Mouse (Mus musculus) liver, embryonic 13.5 days (tissue): ENCODE data around the gene Olfr1136. TPM values are rescaled to one million over a fixed set of nuclear protein-coding genes. Genes with fewer than 3 reads are reported as not detected.

Experiments
- ATAC-seq: fragments of 200-750 bp; cut with Nextera tagmentation; 2 replicates; pipeline ENCODE4 v1.8.0; 2017; ENCODE audit warnings: low read depth, mild to moderate bottlenecking, moderate number of reproducible peaks, moderate library complexity
- DNase-seq: peaks from one replicate; pipeline ENCODE4 v3.0.0; 2022
- H3K27ac ChIP-seq: fragments of 300-500 bp; sonication (generic); 2 replicates; pipeline ENCODE4 v1.5.1; 2015; ENCODE audit warnings: moderate library complexity, mild to moderate bottlenecking, inconsistent platforms
- H3K27me3 ChIP-seq: fragments of 300-500 bp; sonication (generic); 2 replicates; pipeline ENCODE4 v1.6.1; 2015; ENCODE audit warnings: mild to moderate bottlenecking, inconsistent platforms
- H3K36me3 ChIP-seq: fragments of 300-500 bp; sonication (generic); 2 replicates; pipeline ENCODE4 v1.6.1; 2015; ENCODE audit warnings: mild to moderate bottlenecking, inconsistent platforms
- H3K4me1 ChIP-seq: fragments of 300-500 bp; sonication (generic); replicated peaks from 2 replicates; pipeline ENCODE4 v1.6.1; 2015; ENCODE audit warnings: inconsistent platforms
- H3K4me2 ChIP-seq: fragments of 300-500 bp; sonication (generic); 2 replicates; pipeline ENCODE4 v1.6.1; 2015; ENCODE audit warnings: inconsistent platforms, mild to moderate bottlenecking, moderate library complexity
- H3K4me3 ChIP-seq: fragments of 300-500 bp; sonication (generic); replicated peaks from 2 replicates; pipeline ENCODE4 v1.5.1; 2015; ENCODE audit warnings: mild to moderate bottlenecking, inconsistent platforms
- H3K9ac ChIP-seq: fragments of 300-500 bp; sonication (generic); 2 replicates; pipeline ENCODE4 v1.6.1; 2015; ENCODE audit warnings: mild to moderate bottlenecking, inconsistent platforms
- H3K9me3 ChIP-seq: fragments of 300-500 bp; sonication (generic); replicated peaks from 2 replicates; pipeline ENCODE4 v1.6.1; 2016; ENCODE audit warnings: inconsistent platforms
- WGBS: fragments of 180-500 bp; shearing (Covaris S2); methylation state at CpG from one replicate; pipeline ENCODE4 v1.1.7; 2015; ENCODE audit not compliant: insufficient replicate concordance; 5-methylcytosine and 5-hydroxymethylcytosine counted together
- polyA plus RNA-seq: library from polyadenylated mRNA; unstranded; fragments of >200 nt; fragmentation: Nextera tagmentation; extraction: Ambion mirVana; gene quantifications from 2 replicates; pipeline ENCODE4 v1.2.1, GENCODE M21; 2015

The Olfr1136 gene
- polyA plus RNA-seq = not detected in 2 replicates

- no peaks in the 10 kb centered on the region for H3K4me1 ChIP-seq
- no peak within 1 kb of the TSS for H3K9ac ChIP-seq
- no peak within 1 kb of the TSS for H3K4me3 ChIP-seq
- H3K36me3 ChIP-seq = no peaks in the 10 kb centered on the region
- no peak for DNase-seq
- H3K27me3 ChIP-seq = no peaks in the 10 kb centered on the region
- no peaks in the 10 kb centered on the region for H3K9me3 ChIP-seq
- ATAC-seq = no peak
- no peak within 1 kb of the TSS for H3K4me2 ChIP-seq
- no peak within 1 kb of the TSS for H3K27ac ChIP-seq
Measured at GRCm38 (mm10) chr2:87693847-87694246, at the start of gene Olfr1136. Olfr1136 (minus strand) TSS chr2:87693947.

GRCm38 (mm10) chr2:87743452-87743851 lies 49.7 kb upstream of the Olfr1136 start, which contains the start of gene Olfr1140:
Olfr1140 (plus strand) TSS chr2:87743752.
- no peak within 1 kb of the TSS for H3K9ac ChIP-seq

GRCm38 (mm10) chr2:87739878-87740277 lies 46.1 kb upstream of the Olfr1136 start, which contains the start of gene Olfr1138:
Olfr1138 (minus strand) TSS chr2:87739978.
- Histone ChIP-seq H3K27ac (no peak within 1 kb of the TSS), H3K9me3 (no peaks in the 10 kb centered on the region), H3K36me3 (no peaks in the 10 kb centered on the region), H3K4me3 (no peak within 1 kb of the TSS), H3K4me1 (no peaks in the 10 kb centered on the region), H3K9ac (no peak within 1 kb of the TSS), H3K4me2 (no peak within 1 kb of the TSS), H3K27me3 (no peaks in the 10 kb centered on the region)
- WGBS = 60% methylated on average over 1 of the region's 1 CpGs
- ATAC-seq (no peak), DNase-seq (no peak)

More at GRCm38 (mm10) chr2:87743452-87743851, 49.7 kb upstream of the Olfr1136 start, which contains the start of gene Olfr1140:
- WGBS = 55% methylated on average over 3 of the region's 3 CpGs
- H3K4me1 ChIP-seq = no peaks in the 10 kb centered on the region
- H3K27me3 ChIP-seq = no peaks in the 10 kb centered on the region
- H3K27ac ChIP-seq = no peak within 1 kb of the TSS
- no peak within 1 kb of the TSS for H3K4me2 ChIP-seq
- ATAC-seq (no peak), DNase-seq (no peak)
- H3K36me3 ChIP-seq = no peaks in the 10 kb centered on the region
- no peaks in the 10 kb centered on the region for H3K9me3 ChIP-seq
- H3K4me3 ChIP-seq = no peak within 1 kb of the TSS

GRCm38 (mm10) chr2:87713079-87713478 lies 19.3 kb upstream of the Olfr1136 start, which contains the start of gene Olfr1137:
Olfr1137 (minus strand) TSS chr2:87713179.
- no peak within 1 kb of the TSS for H3K4me3 ChIP-seq
- H3K27ac ChIP-seq = no peak within 1 kb of the TSS
- H3K9ac ChIP-seq = no peak within 1 kb of the TSS
- ATAC-seq = no peak
- no peaks in the 10 kb centered on the region for H3K27me3 ChIP-seq
- no peaks in the 10 kb centered on the region for H3K4me1 ChIP-seq
- DNase-seq = no peak
- no peak within 1 kb of the TSS for H3K4me2 ChIP-seq
- no peaks in the 10 kb centered on the region for H3K9me3 ChIP-seq
- H3K36me3 ChIP-seq = no peaks in the 10 kb centered on the region

GRCm38 (mm10) chr2:87673564-87673963 lies 20.2 kb downstream of the Olfr1136 start, which contains the start of gene Olfr1135:
Olfr1135 (minus strand) TSS chr2:87673664.
- ATAC-seq (no peak), DNase-seq (no peak)
- Histone ChIP-seq H3K36me3 (no peaks in the 10 kb centered on the region), H3K9me3 (no peaks in the 10 kb centered on the region), H3K27me3 (no peaks in the 10 kb centered on the region), H3K9ac (no peak within 1 kb of the TSS), H3K4me3 (no peak within 1 kb of the TSS), H3K4me2 (no peak within 1 kb of the TSS), H3K4me1 (no peaks in the 10 kb centered on the region), H3K27ac (no peak within 1 kb of the TSS)
- 4% methylated on average over 1 of the region's 1 CpGs for WGBS

GRCm38 (mm10) chr2:87658360-87658759 lies 35.4 kb downstream of the Olfr1136 start, which contains the start of gene Olfr1134:
Olfr1134 (minus strand) TSS chr2:87658460.
- H3K27ac ChIP-seq = no peak within 1 kb of the TSS
- no peaks in the 10 kb centered on the region for H3K27me3 ChIP-seq
- no peak within 1 kb of the TSS for H3K4me2 ChIP-seq
- no peak for ATAC-seq
- no peak within 1 kb of the TSS for H3K4me3 ChIP-seq
- H3K36me3 ChIP-seq = no peaks in the 10 kb centered on the region
- no peak within 1 kb of the TSS for H3K9ac ChIP-seq
- H3K9me3 ChIP-seq = peaks cover 2% of the 10 kb centered on the region; the same call in 1 of the 2 replicates
- WGBS = 65% methylated on average over 2 of the region's 2 CpGs
- no peaks in the 10 kb centered on the region for H3K4me1 ChIP-seq
- DNase-seq = no peak

GRCm38 (mm10) chr2:87647274-87647673 lies 46.5 kb downstream of the Olfr1136 start, which contains the start of gene Olfr1133:
Olfr1133 (minus strand) TSS chr2:87647374.
- Histone ChIP-seq H3K9ac (no peak within 1 kb of the TSS), H3K4me2 (no peak within 1 kb of the TSS), H3K9me3 (no peaks in the 10 kb centered on the region), H3K27me3 (no peaks in the 10 kb centered on the region), H3K27ac (no peak within 1 kb of the TSS), H3K4me1 (no peaks in the 10 kb centered on the region), H3K36me3 (no peaks in the 10 kb centered on the region), H3K4me3 (no peak within 1 kb of the TSS)
- no peak for DNase-seq
- ATAC-seq = no peak

Other genes starting within 250 kb of the Olfr1136 start
- gene Olfr1126, start 240.0 kb downstream of the Olfr1136 start, polyA plus RNA-seq = not detected in 2 replicates
- not detected in 2 replicates for gene Pramel7, start 196.9 kb downstream of the Olfr1136 start, polyA plus RNA-seq
- not detected in 2 replicates for gene Pramel6, start 187.4 kb downstream of the Olfr1136 start, polyA plus RNA-seq
- not detected in 2 replicates for gene Olfr153, start 162.2 kb downstream of the Olfr1136 start, polyA plus RNA-seq
- not detected in 2 replicates for gene Olfr1128, start 148.4 kb downstream of the Olfr1136 start, polyA plus RNA-seq
- gene Olfr1129, start 120.0 kb downstream of the Olfr1136 start, polyA plus RNA-seq = not detected in 2 replicates
- not detected in 2 replicates for gene Olfr1130, start 87.7 kb downstream of the Olfr1136 start, polyA plus RNA-seq
- not detected in 2 replicates for gene Olfr1131, start 66.8 kb downstream of the Olfr1136 start, polyA plus RNA-seq
- gene Olfr1132, start 56.4 kb downstream of the Olfr1136 start, polyA plus RNA-seq = not detected in 2 replicates
- not detected in 2 replicates for gene Olfr1133, start 46.6 kb downstream of the Olfr1136 start, polyA plus RNA-seq
- not detected in 2 replicates for gene Olfr1134, start 35.5 kb downstream of the Olfr1136 start, polyA plus RNA-seq
- gene Olfr1135, start 20.3 kb downstream of the Olfr1136 start, polyA plus RNA-seq = not detected in 2 replicates
- gene Olfr1137, start 19.2 kb upstream of the Olfr1136 start, polyA plus RNA-seq = not detected in 2 replicates
- gene Olfr1138, start 46.0 kb upstream of the Olfr1136 start, polyA plus RNA-seq = not detected in 2 replicates
- gene Olfr1140, start 49.8 kb upstream of the Olfr1136 start, polyA plus RNA-seq = not detected in 2 replicates
- gene Olfr1141, start 60.0 kb upstream of the Olfr1136 start, polyA plus RNA-seq = not detected in 2 replicates
- not detected in 2 replicates for gene Olfr152, start 85.5 kb upstream of the Olfr1136 start, polyA plus RNA-seq
- not detected in 2 replicates for gene Olfr1143, start 106.6 kb upstream of the Olfr1136 start, polyA plus RNA-seq
- not detected in 2 replicates for gene Olfr1145, start 115.9 kb upstream of the Olfr1136 start, polyA plus RNA-seq
- not detected in 2 replicates for gene Olfr1148, start 136.6 kb upstream of the Olfr1136 start, polyA plus RNA-seq
- not detected in 2 replicates for gene Olfr1150-ps1, start 150.0 kb upstream of the Olfr1136 start, polyA plus RNA-seq
- not detected in 2 replicates for gene Olfr1151, start 161.9 kb upstream of the Olfr1136 start, polyA plus RNA-seq
- not detected in 2 replicates for gene Olfr1152, start 172.5 kb upstream of the Olfr1136 start, polyA plus RNA-seq
- not detected in 2 replicates for gene Olfr1153, start 201.0 kb upstream of the Olfr1136 start, polyA plus RNA-seq
- gene Olfr1154, start 211.2 kb upstream of the Olfr1136 start, polyA plus RNA-seq = not detected in 2 replicates